Mouse (Mus musculus) liver, embryonic 15.5 days (tissue): ENCODE results near the gene Ccdc175. TPM values are rescaled to one million over a fixed set of nuclear protein-coding genes. Genes with fewer than 3 reads are reported as not detected.
A peak's percentile ranks its signal among the peaks of the same experiment; 100 is the strongest.

Source experiments
- ATAC-seq: fragments of 200-750 bp; cut with Nextera tagmentation; 2 replicates; pipeline ENCODE4 v1.8.0; 2017; ENCODE audit warnings: moderate number of reproducible peaks, mild to moderate bottlenecking, moderate library complexity; ENCODE audit not compliant: insufficient read depth
- H3K27ac ChIP-seq: fragments of 300-500 bp; sonication (generic); replicated peaks from 2 replicates; pipeline ENCODE4 v1.5.1; 2015; ENCODE audit warnings: mild to moderate bottlenecking, inconsistent platforms
- H3K27me3 ChIP-seq: fragments of 300-500 bp; sonication (generic); 2 replicates; pipeline ENCODE4 v1.6.1; 2015; ENCODE audit warnings: mild to moderate bottlenecking, inconsistent platforms
- H3K36me3 ChIP-seq: fragments of 300-500 bp; sonication (generic); replicated peaks from 2 replicates; pipeline ENCODE4 v1.6.1; 2015; ENCODE audit warnings: moderate library complexity, mild to moderate bottlenecking, inconsistent platforms
- H3K4me1 ChIP-seq: fragments of 300-500 bp; sonication (generic); replicated peaks from 2 replicates; pipeline ENCODE4 v1.6.1; 2015; ENCODE audit warnings: inconsistent platforms
- H3K4me2 ChIP-seq: fragments of 300-500 bp; sonication (generic); 2 replicates; pipeline ENCODE4 v1.6.1; 2015; ENCODE audit warnings: moderate library complexity, mild to moderate bottlenecking, inconsistent platforms
- H3K4me3 ChIP-seq: fragments of 300-500 bp; sonication (generic); replicated peaks from 2 replicates; pipeline ENCODE4 v1.5.1; 2015; ENCODE audit warnings: mild to moderate bottlenecking, inconsistent platforms
- H3K9ac ChIP-seq: fragments of 300-500 bp; sonication (generic); 2 replicates; pipeline ENCODE4 v1.6.1; 2015; ENCODE audit warnings: moderate library complexity, mild to moderate bottlenecking, inconsistent platforms
- H3K9me3 ChIP-seq: fragments of 300-500 bp; sonication (generic); replicated peaks from 2 replicates; pipeline ENCODE4 v1.6.1; 2016; ENCODE audit warnings: inconsistent platforms
- WGBS: fragments of 180-500 bp; shearing (Covaris S2); methylation state at CpG from one replicate; pipeline ENCODE4 v1.1.7; 2015; ENCODE audit warnings: mixed read lengths; ENCODE audit not compliant: insufficient replicate concordance; 5-methylcytosine and 5-hydroxymethylcytosine counted together
- polyA plus RNA-seq: library from polyadenylated mRNA; unstranded; fragments of >200 nt; fragmentation: Nextera tagmentation; extraction: Ambion mirVana; gene quantifications from 2 replicates; pipeline ENCODE4 v1.2.1, GENCODE M21; 2015

The Ccdc175 gene
- polyA plus RNA-seq, 1 experiment from 2014 or later = not detected

GRCm38 (mm10) chr12:72089802-72090201, 95.0 kb downstream of the Ccdc175 start:
- no peak overlapping the region for H3K4me2 ChIP-seq
- H3K27me3 ChIP-seq = peaks cover 5% of the 10 kb centered on the region
- no peak for ATAC-seq
- H3K27ac ChIP-seq = no peak overlapping the region
- no peak overlapping the region for H3K9ac ChIP-seq
- H3K4me1 ChIP-seq = peaks cover 15% of the 10 kb centered on the region
- no peaks in the 10 kb centered on the region for H3K9me3 ChIP-seq
- no peak overlapping the region for H3K4me3 ChIP-seq
- WGBS = 69% methylated on average over 4 of the region's 4 CpGs
- H3K36me3 ChIP-seq = peaks cover 16% of the 10 kb centered on the region; the same call in 1 of the 2 replicates

- Histone ChIP-seq H3K36me3 (no peaks in the 10 kb centered on the region), H3K4me3 (peak overlapping the region; percentile 86), H3K4me2 (peak overlapping the region; percentile 88), H3K27me3 (peaks cover 33% of the 10 kb centered on the region), H3K9me3 (no peaks in the 10 kb centered on the region), H3K27ac (peak overlapping the region; percentile 86), H3K4me1 (peaks cover 30% of the 10 kb centered on the region), H3K9ac (peak overlapping the region; percentile 73)
- ATAC-seq = peak; percentile 22
- 3% methylated on average over 18 of the region's 18 CpGs for WGBS
These were observed 98.5 kb downstream of the Ccdc175 start for GRCm38 (mm10) chr12:72086166-72086825.

- Histone ChIP-seq H3K4me1 (peaks cover 30% of the 10 kb centered on the region), H3K9me3 (no peaks in the 10 kb centered on the region), H3K9ac (peak within 1 kb of the TSS; percentile 73), H3K36me3 (no peaks in the 10 kb centered on the region), H3K27ac (peak within 1 kb of the TSS; percentile 86), H3K27me3 (peaks cover 33% of the 10 kb centered on the region), H3K4me2 (peak within 1 kb of the TSS; percentile 88), H3K4me3 (peak within 1 kb of the TSS; percentile 86)
- under 1% methylated on average over 60 of the region's 60 CpGs for WGBS
- peak; percentile 87 for ATAC-seq
These were observed 99.3 kb downstream of the Ccdc175 start, which contains the start of the genes L3hypdh and Jkamp for GRCm38 (mm10) chr12:72085329-72086165. Gene L3hypdh (minus strand): TSS chr12:72085439. Gene Jkamp (plus strand): TSS chr12:72085589.

GRCm38 (mm10) chr12:72085024-72085328, 99.9 kb downstream of the Ccdc175 start:
- Histone ChIP-seq H3K27ac (peak overlapping the region; percentile 80), H3K4me1 (peaks cover 30% of the 10 kb centered on the region), H3K4me2 (peak overlapping the region; percentile 88), H3K36me3 (no peaks in the 10 kb centered on the region), H3K4me3 (peak overlapping the region; percentile 86), H3K27me3 (peaks cover 33% of the 10 kb centered on the region), H3K9me3 (no peaks in the 10 kb centered on the region), H3K9ac (peak overlapping the region; percentile 46; the same call in 1 of the 2 replicates)
- under 1% methylated on average over 31 of the region's 31 CpGs for WGBS
- ATAC-seq = peak; percentile 4

GRCm38 (mm10) chr12:72084261-72085023, 100.4 kb downstream of the Ccdc175 start:
- Histone ChIP-seq H3K27ac (peak overlapping the region; percentile 80), H3K9ac (peak overlapping the region; percentile 46), H3K9me3 (no peaks in the 10 kb centered on the region), H3K4me2 (peak overlapping the region; percentile 88), H3K36me3 (no peaks in the 10 kb centered on the region), H3K4me3 (peak overlapping the region; percentile 86), H3K4me1 (peaks cover 30% of the 10 kb centered on the region), H3K27me3 (peaks cover 33% of the 10 kb centered on the region)
- ATAC-seq = peak; percentile 12
- 9% methylated on average over 46 of the region's 46 CpGs for WGBS

GRCm38 (mm10) chr12:72083265-72083664, 101.6 kb downstream of the Ccdc175 start:
- H3K36me3 ChIP-seq = no peaks in the 10 kb centered on the region
- ATAC-seq = no peak
- H3K4me2 ChIP-seq = no peak overlapping the region
- H3K9ac ChIP-seq = no peak overlapping the region
- 58% methylated on average over 9 of the region's 9 CpGs for WGBS
- no peak overlapping the region for H3K27ac ChIP-seq
- H3K4me3 ChIP-seq = no peak overlapping the region
- peaks cover 33% of the 10 kb centered on the region for H3K27me3 ChIP-seq
- H3K4me1 ChIP-seq = peaks cover 30% of the 10 kb centered on the region
- no peaks in the 10 kb centered on the region for H3K9me3 ChIP-seq

- H3K9ac ChIP-seq = no peak overlapping the region
- WGBS = 20% methylated on average over 18 of the region's 18 CpGs
- H3K9me3 ChIP-seq = no peaks in the 10 kb centered on the region
- peaks cover 30% of the 10 kb centered on the region for H3K4me1 ChIP-seq
- H3K4me2 ChIP-seq = peak overlapping the region; percentile 53
- ATAC-seq = no peak
- H3K36me3 ChIP-seq = no peaks in the 10 kb centered on the region
- peaks cover 33% of the 10 kb centered on the region for H3K27me3 ChIP-seq
- H3K4me3 ChIP-seq = no peak overlapping the region; the same call in 1 of the 2 replicates
- H3K27ac ChIP-seq = no peak overlapping the region
These were observed 102.5 kb downstream of the Ccdc175 start for GRCm38 (mm10) chr12:72082370-72082769.

GRCm38 (mm10) chr12:72081961-72082360, 102.9 kb downstream of the Ccdc175 start:
- no peak overlapping the region for H3K9ac ChIP-seq
- WGBS = 33% methylated on average over 3 of the region's 3 CpGs
- no peak for ATAC-seq
- H3K27ac ChIP-seq = no peak overlapping the region
- H3K4me3 ChIP-seq = no peak overlapping the region
- H3K9me3 ChIP-seq = no peaks in the 10 kb centered on the region
- peaks cover 33% of the 10 kb centered on the region for H3K27me3 ChIP-seq
- H3K4me1 ChIP-seq = peaks cover 30% of the 10 kb centered on the region
- H3K4me2 ChIP-seq = 0 out of 2 replicates have a peak overlapping the region, but pooled peaks have one; percentile 53
- H3K36me3 ChIP-seq = no peaks in the 10 kb centered on the region

GRCm38 (mm10) chr12:72078248-72078647, 106.6 kb downstream of the Ccdc175 start:
- no peak overlapping the region for H3K4me3 ChIP-seq
- peaks cover 13% of the 10 kb centered on the region for H3K27me3 ChIP-seq
- WGBS = 66% methylated on average over 3 of the region's 3 CpGs
- H3K4me2 ChIP-seq = no peak overlapping the region
- H3K4me1 ChIP-seq = peaks cover 7% of the 10 kb centered on the region
- H3K9me3 ChIP-seq = no peaks in the 10 kb centered on the region
- H3K27ac ChIP-seq = no peak overlapping the region
- H3K9ac ChIP-seq = no peak overlapping the region
- ATAC-seq = peak; percentile 37; the same call in 1 of the 2 replicates
- peaks cover 5% of the 10 kb centered on the region for H3K36me3 ChIP-seq

GRCm38 (mm10) chr12:72070327-72071269, 114.2 kb downstream of the Ccdc175 start, which contains the start of gene Gpr135:
Gene Gpr135 (minus strand): TSS chr12:72071125.
- Histone ChIP-seq H3K27ac (no peak within 1 kb of the TSS), H3K27me3 (peaks cover 61% of the 10 kb centered on the region), H3K4me3 (peak within 1 kb of the TSS; percentile 58), H3K4me1 (peaks cover 15% of the 10 kb centered on the region), H3K36me3 (peaks cover 5% of the 10 kb centered on the region), H3K9me3 (no peaks in the 10 kb centered on the region), H3K4me2 (peak within 1 kb of the TSS; percentile 82), H3K9ac (no peak within 1 kb of the TSS)
- ATAC-seq = peak; percentile 63
- WGBS = under 1% methylated on average over 94 of the region's 94 CpGs
